10 mouse cellular contexts compared by ENCODE assay signal in the genomic region with DNA sequence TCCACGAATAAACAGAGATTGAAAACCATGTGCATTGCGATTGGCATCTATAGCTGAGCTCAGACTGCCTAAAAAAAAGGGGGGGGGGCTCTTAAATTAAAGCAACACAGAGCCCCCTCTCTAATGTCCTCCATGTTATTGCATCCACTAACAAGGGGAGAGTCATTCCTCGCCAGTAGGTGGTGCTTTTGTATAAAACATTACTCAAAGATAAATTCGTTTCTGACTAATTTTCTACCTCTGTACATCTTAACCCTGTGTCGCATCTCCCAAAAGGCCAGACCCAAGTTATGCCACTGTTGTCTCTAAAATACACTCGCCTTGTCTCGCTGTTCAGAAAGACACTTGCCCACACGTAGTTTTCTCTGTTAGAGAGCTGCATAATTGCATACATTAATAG.
DNase-seq lines count a peak whose midpoint lies in the region; ATAC-seq and TF ChIP-seq lines count a peak whose summit lies in the region.
"Had no signal": no experiment of that assay in that cellular context is flagged by ENCODE, and none has a peak within 500 bp of the region (broad histone marks: within the 10 kb centered on the region; RNA-seq: fewer than 3 reads in every experiment).

No protein-coding gene starts in this region.

- WGBS in neural tube, embryonic 11.5 days, result 70% methylated on average over 8 of the region's 8 CpGs
- 39% methylated on average over 8 of the region's 8 CpGs for WGBS in hindbrain, embryonic 15.5 days
- 86% methylated on average over 8 of the region's 8 CpGs for WGBS in heart, adult 2 months
- WGBS in lung, adult 2 months, result 74% methylated on average over 8 of the region's 8 CpGs

- H3K36me3 ChIP-seq in neural tube, embryonic 11.5 days (ENCODE audit: control insufficient read depth, insufficient read depth, low read length), result no peaks in the 10 kb centered on the region
- H3K36me3 ChIP-seq in hindbrain, embryonic 15.5 days, result no peaks in the 10 kb centered on the region
- H3K36me3 ChIP-seq in heart, adult 2 months (ENCODE audit: control insufficient read depth, insufficient read depth, low read length), result peaks cover 6% of the 10 kb centered on the region
- H3K36me3 ChIP-seq: limb, embryonic 13.5 days had no signal

- no peaks in the 10 kb centered on the region for H3K9me3 ChIP-seq in neural tube, embryonic 11.5 days (ENCODE audit: control insufficient read depth, low read length)
- no peaks in the 10 kb centered on the region for H3K9me3 ChIP-seq in hindbrain, embryonic 15.5 days
- H3K9me3 ChIP-seq: limb, embryonic 13.5 days had no signal

- H3K27ac ChIP-seq in neural tube, embryonic 11.5 days (ENCODE audit: low read depth, low read length), result no peak overlapping the region
- no peak overlapping the region for H3K27ac ChIP-seq in hindbrain, embryonic 15.5 days (replicated peaks)
- no peak overlapping the region for H3K27ac ChIP-seq in heart, adult 2 months
- H3K27ac ChIP-seq: limb, embryonic 13.5 days had no signal

- no peak overlapping the region for H3K9ac ChIP-seq in neural tube, embryonic 11.5 days (ENCODE audit: low read length)
- no peak overlapping the region; the same call in 1 of the 2 replicates for H3K9ac ChIP-seq in hindbrain, embryonic 15.5 days
- no peak overlapping the region for H3K9ac ChIP-seq in heart, adult 2 months (ENCODE audit: low read depth, low read length)
- H3K9ac ChIP-seq: limb, embryonic 13.5 days had no signal

- ATAC-seq in neural tube, embryonic 11.5 days (ENCODE audit: insufficient read depth, low FRiP score, low TSS enrichment), result 0 out of 2 replicates have a peak, but pooled peaks have one; percentile 22
- peak; percentile 79 for ATAC-seq in hindbrain, embryonic 15.5 days (ENCODE audit: low FRiP score, low read depth)

- intact Hi-C loops in heart, adult 2 months (cut with DNase I), result no loop called here

- no peak for TF ChIP-seq CTCF in heart, adult 2 months (IDR thresholded peaks at IDR 0.05)
- TF ChIP-seq CTCF in lung, adult 2 months (IDR thresholded peaks at IDR 0.05; ENCODE audit: insufficient read depth, low read length), result no peak

- no peaks in the 10 kb centered on the region for H3K27me3 ChIP-seq in neural tube, embryonic 11.5 days (ENCODE audit: control insufficient read depth, insufficient read depth, low read length)
- no peaks in the 10 kb centered on the region for H3K27me3 ChIP-seq in hindbrain, embryonic 15.5 days
- H3K27me3 ChIP-seq in heart, adult 2 months (ENCODE audit: control insufficient read depth, insufficient read depth, low read length), result no peaks in the 10 kb centered on the region
- H3K27me3 ChIP-seq: limb, embryonic 13.5 days had no signal

- peaks cover 1% of the 10 kb centered on the region; the same call in 1 of the 2 replicates for H3K79me2 ChIP-seq in heart, adult 2 months (replicated peaks; ENCODE audit: control insufficient read depth, insufficient read depth, low read length)

- no peak for TF ChIP-seq POLR2A in heart, adult 2 months (IDR thresholded peaks at IDR 0.05; ENCODE audit: insufficient read depth, low read depth, low read length)
- no peak for TF ChIP-seq POLR2A in lung, adult 2 months (IDR thresholded peaks at IDR 0.05; ENCODE audit: borderline replicate concordance, extremely low read depth, low read depth, low read length)

- DNase-seq in neural tube, embryonic 11.5 days (ENCODE audit: low spot score), result peak; percentile 25
- no peak for DNase-seq in neural tube, embryonic 10.5 days (ENCODE audit: extremely low spot score, low spot score)
- peak; percentile 78 to 84 for DNase-seq in cerebellum, postnatal 10 days
- DNase-seq in urinary bladder, postnatal 14 days (ENCODE audit: low spot score), result no peak
- no peak for DNase-seq in heart, adult 2 months
- no peak for DNase-seq in lung, adult 2 months
- DNase-seq: gastrocnemius, postnatal 10 days; right cerebral cortex, postnatal 14 days had no signal

- H3K4me1 ChIP-seq in neural tube, embryonic 11.5 days (ENCODE audit: control insufficient read depth, insufficient read depth, low read length), result no peaks in the 10 kb centered on the region
- peaks cover 15% of the 10 kb centered on the region for H3K4me1 ChIP-seq in hindbrain, embryonic 15.5 days (replicated peaks)
- H3K4me1 ChIP-seq in heart, adult 2 months (ENCODE audit: control insufficient read depth, insufficient read depth, low read length), result no peaks in the 10 kb centered on the region
- no peaks in the 10 kb centered on the region for H3K4me1 ChIP-seq in lung, adult 2 months (ENCODE audit: control insufficient read depth, insufficient read depth, low read length)
- H3K4me1 ChIP-seq: limb, embryonic 13.5 days had no signal

- no peak for TF ChIP-seq EP300 in heart, adult 2 months (IDR thresholded peaks at IDR 0.05; ENCODE audit: insufficient read depth, low read depth, low read length)

- H3K4me3 ChIP-seq in neural tube, embryonic 11.5 days (ENCODE audit: low read depth, low read length), result no peak overlapping the region
- peak overlapping the region; percentile 20 for H3K4me3 ChIP-seq in hindbrain, embryonic 15.5 days
- no peak overlapping the region for H3K4me3 ChIP-seq in heart, adult 2 months
- H3K4me3 ChIP-seq in lung, adult 2 months (replicated peaks; ENCODE audit: extremely low read depth, low read depth, low read length), result no peak overlapping the region
- H3K4me3 ChIP-seq: limb, embryonic 13.5 days had no signal

- H3K4me2 ChIP-seq in neural tube, embryonic 11.5 days (ENCODE audit: low read depth), result no peak overlapping the region
- peak overlapping the region; percentile 47 for H3K4me2 ChIP-seq in hindbrain, embryonic 15.5 days
- H3K4me2 ChIP-seq: limb, embryonic 13.5 days had no signal

Comparison
In these comparisons a context has a peak if more than half of its experiments do, and no peak if none do; other contexts are left out.
1. DNase-seq: peak in neural tube, embryonic 11.5 days (single experiment) and cerebellum, postnatal 10 days (2 of 2); none in neural tube, embryonic 10.5 days (single experiment), urinary bladder, postnatal 14 days (single experiment), heart, adult 2 months (0 of 2) and lung, adult 2 months (single experiment).